Mouse (Mus musculus) gastrocnemius, adult 8-10 months (tissue): ENCODE measurements around the gene Sbds. TPM values are rescaled to one million over a fixed set of nuclear protein-coding genes. Genes with fewer than 3 reads are reported as not detected.

Experiments
- DNase-seq, 2 experiments: peaks; one replicate each; pipeline ENCODE4 v3.0.0; 2022; ENCODE audit warnings: low spot score in 2 of 2
- total RNA-seq, 4 experiments: library from RNA; stranded (reverse); gene quantifications; 2 replicates each; pipeline ENCODE4 v1.2.4; 2022

Gene Sbds
- 10 to 100 TPM; 26.8 to 34.1 (median 28.8) TPM for total RNA-seq

DNA sequence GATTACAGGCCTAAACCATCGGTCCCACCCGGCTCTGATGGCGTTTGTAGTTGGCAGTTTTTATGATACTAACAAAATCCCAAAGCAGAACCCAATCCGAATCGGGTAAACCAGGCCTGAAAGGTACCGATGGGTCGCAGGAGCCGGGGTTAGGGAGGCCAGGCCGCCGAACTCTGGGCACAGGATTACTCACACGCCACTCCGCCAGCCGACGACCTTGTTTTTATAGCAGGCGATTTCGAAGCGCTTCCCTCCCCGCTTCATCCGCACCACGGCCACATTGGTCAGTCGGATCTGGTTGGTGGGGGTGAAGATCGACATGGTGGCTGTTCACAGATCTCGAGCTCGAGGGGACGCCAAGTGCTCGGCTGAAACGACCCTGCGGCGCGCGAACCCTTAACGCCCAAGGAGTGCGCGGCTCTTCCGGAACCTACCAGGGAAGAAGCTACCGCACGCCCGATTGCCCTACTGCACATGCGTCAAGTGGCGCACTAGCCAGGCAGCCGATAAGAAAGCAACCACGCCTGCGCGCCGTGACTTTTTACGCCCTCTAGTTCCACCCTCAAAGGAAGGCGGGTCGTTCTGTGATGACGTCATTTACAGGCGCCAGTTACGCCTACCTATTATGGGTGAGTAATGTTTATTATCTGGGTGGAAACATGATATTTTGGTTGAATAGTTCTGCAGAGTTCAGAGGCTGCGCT is at the start of gene Sbds, which contains the start of gene Tyw1:
TSS of gene Sbds (minus strand) at position 514 of the 704 bp plus-strand sequence.
TSS of gene Tyw1 (plus strand) at position 603 of the 704 bp plus-strand sequence.
- peak; percentile 95 to 98 for DNase-seq

DNA sequence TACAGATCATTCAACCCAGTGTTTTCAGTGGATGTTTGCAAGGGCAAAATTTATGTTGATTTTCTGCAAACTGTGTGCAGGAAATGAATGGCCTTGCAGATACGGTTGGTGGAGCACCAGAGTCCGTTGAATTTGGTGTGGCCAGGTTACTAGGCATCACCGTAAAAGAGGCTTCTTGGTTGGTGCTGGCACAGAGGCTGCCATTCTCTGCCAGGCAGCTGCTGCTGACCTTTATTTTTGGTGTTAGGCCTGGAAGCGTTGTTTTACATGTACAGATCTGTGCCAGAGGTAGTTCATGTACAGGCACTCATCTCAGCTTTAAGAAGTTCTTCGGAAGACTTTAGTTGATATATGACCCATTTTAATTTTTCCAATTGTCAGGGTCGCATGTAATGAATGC is 48.3 kb upstream of the Sbds start:
- DNase-seq, result peak; percentile 24 to 66

DNA sequence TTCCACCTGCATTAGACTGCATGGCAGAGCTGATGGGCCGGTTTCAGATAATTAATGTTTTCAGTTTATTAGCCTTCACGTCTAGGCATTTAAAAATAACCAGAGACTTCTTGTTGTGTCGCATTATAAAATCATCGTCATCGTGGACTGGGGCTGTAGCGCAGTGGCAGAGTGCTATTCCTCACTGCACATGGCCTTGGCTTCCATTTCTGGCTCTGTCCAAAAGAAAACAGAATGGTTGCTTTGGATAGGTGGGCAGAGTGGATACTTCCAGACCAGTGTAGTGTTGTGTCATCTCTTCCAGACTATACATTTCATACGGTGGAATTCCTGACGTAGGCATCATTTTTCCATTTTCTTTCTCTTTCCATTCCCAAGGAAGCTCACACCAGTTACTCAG is 44.2 kb upstream of the Sbds start:
- DNase-seq, result no peak

GRCm38 (mm10) chr5:130298831-130299460 is 43.6 kb upstream of the Sbds start:
- DNase-seq, result no peak

- DNase-seq, result no peak
These were observed 40.7 kb upstream of the Sbds start for GRCm38 (mm10) chr5:130296071-130296470.

- no peak for DNase-seq
These were observed 39.3 kb upstream of the Sbds start for GRCm38 (mm10) chr5:130294598-130294997.

- no peak for DNase-seq
These were observed 38.6 kb upstream of the Sbds start for GRCm38 (mm10) chr5:130293941-130294340.

- DNase-seq, result no peak
These were observed 37.6 kb upstream of the Sbds start for GRCm38 (mm10) chr5:130292976-130293375.

GRCm38 (mm10) chr5:130290775-130291174 is 35.4 kb upstream of the Sbds start:
- no peak for DNase-seq

- DNase-seq, result no peak
These were observed 34.9 kb upstream of the Sbds start for GRCm38 (mm10) chr5:130290242-130290641.

GRCm38 (mm10) chr5:130288106-130288505 is 32.8 kb upstream of the Sbds start:
- no peak for DNase-seq

DNA sequence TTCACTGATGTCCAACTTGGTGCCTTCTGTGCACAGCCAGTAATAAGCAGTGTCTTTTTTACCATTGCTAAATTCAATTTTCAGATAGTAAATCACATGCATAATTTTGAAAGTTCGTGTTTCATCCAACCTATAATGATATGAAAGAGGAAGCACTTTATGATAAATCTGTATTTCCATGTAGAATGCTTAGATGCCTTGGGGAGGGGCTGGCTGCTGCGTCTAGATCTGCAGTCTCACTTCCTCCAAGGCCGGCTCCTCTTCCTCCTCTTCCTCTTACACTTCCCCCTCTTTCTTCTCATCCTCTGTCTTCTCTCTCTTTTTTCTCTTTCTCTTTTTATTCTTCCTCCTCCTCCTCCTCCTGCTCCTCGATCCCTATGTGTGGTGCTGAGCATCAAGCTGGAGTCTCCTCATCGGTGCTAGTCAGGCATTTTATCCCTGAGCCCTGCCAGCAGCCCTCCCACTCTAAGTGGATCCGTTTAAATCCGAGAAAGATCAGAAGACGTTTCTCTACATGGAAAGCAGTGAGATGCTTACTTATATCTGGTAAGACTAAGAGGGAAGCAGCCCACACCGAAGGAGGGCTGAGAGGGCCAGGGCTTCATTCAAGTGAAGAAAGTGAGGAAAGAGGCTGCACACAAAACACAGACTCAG is 27.9 kb upstream of the Sbds start:
- no peak for DNase-seq

GRCm38 (mm10) chr5:130278011-130278472 is 22.7 kb upstream of the Sbds start:
- no peak for DNase-seq

- no peak for DNase-seq
These were observed 20.2 kb upstream of the Sbds start for GRCm38 (mm10) chr5:130275509-130275908.

DNA sequence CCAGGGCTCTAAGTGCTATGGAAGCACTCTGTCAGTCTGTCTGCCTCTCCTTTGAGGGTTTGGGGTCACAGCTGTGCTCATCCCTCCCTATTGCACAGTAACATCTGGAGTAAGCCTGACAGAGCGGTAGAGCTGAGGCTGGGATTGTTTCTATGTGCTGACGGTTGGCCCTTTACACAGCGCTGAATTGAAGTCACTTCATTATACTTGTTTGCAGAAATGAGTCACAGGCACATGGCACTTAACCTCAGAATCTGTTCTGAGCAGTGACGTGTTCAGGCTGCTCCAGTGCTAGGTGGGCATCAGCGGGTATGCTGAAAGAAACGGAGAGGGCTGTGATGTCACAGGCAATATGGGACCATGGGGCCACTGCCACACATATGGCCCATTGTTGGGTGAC is 17.7 kb upstream of the Sbds start:
- DNase-seq, result no peak

- DNase-seq, result no peak
These were observed 17.0 kb upstream of the Sbds start for GRCm38 (mm10) chr5:130272344-130272743.

GRCm38 (mm10) chr5:130268976-130269375 is 13.6 kb upstream of the Sbds start:
- DNase-seq, result no peak

DNA sequence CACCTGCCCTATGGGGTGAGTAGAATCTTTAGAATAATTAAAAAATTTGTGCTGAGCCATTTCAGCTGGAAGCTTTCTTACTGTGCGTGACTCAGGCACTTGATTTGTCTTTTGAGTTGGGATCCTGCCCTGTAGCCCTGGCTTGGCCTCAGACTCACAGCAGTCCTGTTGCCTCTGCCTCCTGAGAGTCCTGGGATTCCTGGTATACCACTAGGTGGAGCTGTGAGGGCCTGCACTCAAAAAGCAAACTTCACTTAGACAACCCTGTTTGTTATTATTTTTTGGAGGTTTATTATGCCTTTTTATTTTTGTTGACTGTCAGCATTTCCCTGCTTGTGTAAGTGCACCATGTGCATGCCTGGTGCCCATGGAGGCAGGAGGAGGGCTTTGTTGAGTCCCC is 12.0 kb upstream of the Sbds start:
- no peak for DNase-seq

- no peak for DNase-seq
These were observed 11.3 kb upstream of the Sbds start for GRCm38 (mm10) chr5:130266651-130267050.

DNA sequence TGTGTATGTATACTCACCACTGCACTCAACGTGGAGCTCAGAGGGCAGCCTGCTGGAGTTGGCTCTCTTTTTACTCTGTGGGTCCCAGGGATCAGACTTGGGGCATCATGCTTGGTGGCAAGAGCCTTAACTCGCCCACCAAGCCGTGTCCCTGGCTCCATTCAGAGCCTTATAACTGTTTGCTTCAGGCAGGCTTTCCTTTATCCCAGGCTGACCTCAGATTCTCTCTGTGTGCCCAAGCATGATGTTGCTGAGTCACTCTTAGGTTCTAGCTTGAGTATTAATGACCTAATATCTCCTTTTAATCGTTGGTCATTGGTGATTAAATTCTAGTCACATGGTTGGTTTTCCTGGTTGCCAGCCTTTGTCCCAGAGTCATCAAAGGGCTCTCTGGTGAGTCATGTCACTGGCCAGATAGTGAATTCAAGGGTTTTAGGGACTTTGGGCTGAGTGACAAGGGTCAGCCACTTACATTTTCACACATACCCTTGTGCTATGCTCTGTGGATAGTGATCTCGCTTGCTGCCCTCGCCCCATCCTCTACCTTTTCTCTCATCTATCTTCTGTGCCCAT is 9.2 kb upstream of the Sbds start:
- no peak for DNase-seq

- no peak for DNase-seq
These were observed 8.1 kb upstream of the Sbds start for GRCm38 (mm10) chr5:130263454-130263853.

- DNase-seq, result no peak
These were observed 2.0 kb upstream of the Sbds start for GRCm38 (mm10) chr5:130257303-130257702.
